Mouse (Mus musculus): ENCODE measurements around the gene Tgm2. TPM values are rescaled to one million over a fixed set of nuclear protein-coding genes. Genes with fewer than 3 reads are reported as not detected.
A peak's percentile ranks its signal among the peaks of the same experiment; 100 is the strongest.

Gene Tgm2
- polyA plus RNA-seq, 2 experiments: 34.6 to 41.9 TPM

- Histone ChIP-seq H3K27me3 (ENCODE audit: control insufficient read depth, insufficient read depth, low read length) (no peaks in the 10 kb centered on the region), H3K4me1 (replicated peaks; ENCODE audit: control insufficient read depth in 2 of 2, insufficient read depth in 2 of 2, low read length in 1 of 2) (peaks cover 28 to 35% of the 10 kb centered on the region in 2 experiments), H3K36me3 (replicated peaks; ENCODE audit: control insufficient read depth, insufficient read depth, low read depth) (peaks cover 10% of the 10 kb centered on the region), H3K4me3 (ENCODE audit: insufficient read depth in 1 of 2, low read depth in 2 of 2, low read length in 2 of 2) (no peak overlapping the region), H3K4me2 (ENCODE audit: low read depth) (no peak overlapping the region), H3K27ac (no peak overlapping the region), H3K9ac (replicated peaks) (no peak overlapping the region), H3K9me3 (ENCODE audit: control insufficient read depth, low read length) (peaks cover 4% of the 10 kb centered on the region)
- WGBS (ENCODE audit: insufficient replicate concordance): 70% methylated on average over 8 of the region's 8 CpGs
- no peak for DNase-seq (ENCODE audit: low read depth in 3 of 3, low spot score in 3 of 3)
- ATAC-seq (ENCODE audit: insufficient read depth): no peak
- no peak for TF ChIP-seq CTCF (IDR thresholded peaks at IDR 0.05; ENCODE audit: low read depth)
- no peak for TF ChIP-seq EP300 (IDR thresholded peaks at IDR 0.05; ENCODE audit: low read depth)
Observed at GRCm38 (mm10) chr2:158146971-158147370, 735 bp upstream of the Tgm2 start.

GRCm38 (mm10) chr2:158145528-158146065 lies 639 bp downstream of the Tgm2 start:
- 52% methylated on average over 5 of the region's 5 CpGs for WGBS (ENCODE audit: insufficient replicate concordance)

GRCm38 (mm10) chr2:158144750-158145527 lies 1.3 kb downstream of the Tgm2 start:
- TF ChIP-seq CTCF (IDR thresholded peaks at IDR 0.05; ENCODE audit: low read depth) (no peak), EP300 (IDR thresholded peaks at IDR 0.05; ENCODE audit: low read depth) (no peak)
- DNase-seq (ENCODE audit: low read depth in 3 of 3, low spot score in 3 of 3) (no peak), ATAC-seq (ENCODE audit: insufficient read depth) (no peak)
- Histone ChIP-seq H3K27ac (peak overlapping the region; percentile 97), H3K4me1 (replicated peaks; ENCODE audit: control insufficient read depth in 2 of 2, insufficient read depth in 2 of 2, low read length in 1 of 2) (peaks cover 49 to 55% of the 10 kb centered on the region in 2 experiments), H3K9ac (replicated peaks) (peak overlapping the region; percentile 85), H3K27me3 (ENCODE audit: control insufficient read depth, insufficient read depth, low read length) (no peaks in the 10 kb centered on the region), H3K36me3 (replicated peaks; ENCODE audit: control insufficient read depth, insufficient read depth, low read depth) (peaks cover 30% of the 10 kb centered on the region), H3K4me2 (ENCODE audit: low read depth) (peak overlapping the region; percentile 94), H3K9me3 (ENCODE audit: control insufficient read depth, low read length) (no peaks in the 10 kb centered on the region), H3K4me3 (ENCODE audit: insufficient read depth in 1 of 2, low read depth in 2 of 2, low read length in 2 of 2) (peak overlapping the region; percentile 69 to 75)
- 68% methylated on average over 6 of the region's 6 CpGs for WGBS (ENCODE audit: insufficient replicate concordance)

More at GRCm38 (mm10) chr2:158145528-158146065, 639 bp downstream of the Tgm2 start:
- peak overlapping the region; percentile 69 to 75 for H3K4me3 ChIP-seq (ENCODE audit: insufficient read depth in 1 of 2, low read depth in 2 of 2, low read length in 2 of 2)
- peak overlapping the region; percentile 94 for H3K4me2 ChIP-seq (ENCODE audit: low read depth)
- peak overlapping the region; percentile 85 for H3K9ac ChIP-seq (replicated peaks)
- DNase-seq (ENCODE audit: low read depth in 3 of 3, low spot score in 3 of 3) (no peak), ATAC-seq (ENCODE audit: insufficient read depth) (no peak)
- H3K4me1 ChIP-seq (replicated peaks; ENCODE audit: control insufficient read depth in 2 of 2, insufficient read depth in 2 of 2, low read length in 1 of 2): peaks cover 42 to 48% of the 10 kb centered on the region in 2 experiments
- H3K9me3 ChIP-seq (ENCODE audit: control insufficient read depth, low read length): no peaks in the 10 kb centered on the region
- H3K27ac ChIP-seq: peak overlapping the region; percentile 97
- TF ChIP-seq CTCF (IDR thresholded peaks at IDR 0.05; ENCODE audit: low read depth) (no peak), EP300 (IDR thresholded peaks at IDR 0.05; ENCODE audit: low read depth) (no peak)
- H3K27me3 ChIP-seq (ENCODE audit: control insufficient read depth, insufficient read depth, low read length): no peaks in the 10 kb centered on the region
- peaks cover 24% of the 10 kb centered on the region for H3K36me3 ChIP-seq (replicated peaks; ENCODE audit: control insufficient read depth, insufficient read depth, low read depth)

- H3K4me2 ChIP-seq (ENCODE audit: low read depth): peak overlapping the region; percentile 94
- 41% methylated on average over 8 of the region's 8 CpGs for WGBS (ENCODE audit: insufficient replicate concordance)
- peaks cover 37% of the 10 kb centered on the region for H3K36me3 ChIP-seq (replicated peaks; ENCODE audit: control insufficient read depth, insufficient read depth, low read depth)
- DNase-seq (ENCODE audit: low read depth in 3 of 3, low spot score in 3 of 3) (no peak), ATAC-seq (ENCODE audit: insufficient read depth) (no peak)
- H3K9ac ChIP-seq (replicated peaks): peak overlapping the region; percentile 85
- no peaks in the 10 kb centered on the region for H3K9me3 ChIP-seq (ENCODE audit: control insufficient read depth, low read length)
- peaks cover 54 to 58% of the 10 kb centered on the region in 2 experiments for H3K4me1 ChIP-seq (replicated peaks; ENCODE audit: control insufficient read depth in 2 of 2, insufficient read depth in 2 of 2, low read length in 1 of 2)
- H3K4me3 ChIP-seq (ENCODE audit: insufficient read depth in 1 of 2, low read depth in 2 of 2, low read length in 2 of 2): peak overlapping the region; percentile 69 to 75
- H3K27me3 ChIP-seq (ENCODE audit: control insufficient read depth, insufficient read depth, low read length): no peaks in the 10 kb centered on the region
- peak overlapping the region; percentile 97 for H3K27ac ChIP-seq
- TF ChIP-seq EP300 (IDR thresholded peaks at IDR 0.05; ENCODE audit: low read depth): no peak
- no peak for TF ChIP-seq CTCF (IDR thresholded peaks at IDR 0.05; ENCODE audit: low read depth)
Observed at GRCm38 (mm10) chr2:158144263-158144662, 2.0 kb downstream of the Tgm2 start.

- H3K9ac ChIP-seq (replicated peaks): peak overlapping the region; percentile 85
- H3K27me3 ChIP-seq (ENCODE audit: control insufficient read depth, insufficient read depth, low read length): no peaks in the 10 kb centered on the region
- no peak for DNase-seq (ENCODE audit: low read depth in 3 of 3, low spot score in 3 of 3)
- H3K4me1 ChIP-seq (replicated peaks; ENCODE audit: control insufficient read depth in 2 of 2, insufficient read depth in 2 of 2, low read length in 1 of 2): peaks cover 54 to 58% of the 10 kb centered on the region in 2 experiments
- H3K4me3 ChIP-seq (ENCODE audit: insufficient read depth in 1 of 2, low read depth in 2 of 2, low read length in 2 of 2): peak overlapping the region; percentile 69 to 75
- H3K27ac ChIP-seq: peak overlapping the region; percentile 97
- peaks cover 41% of the 10 kb centered on the region for H3K36me3 ChIP-seq (replicated peaks; ENCODE audit: control insufficient read depth, insufficient read depth, low read depth)
- no peaks in the 10 kb centered on the region for H3K9me3 ChIP-seq (ENCODE audit: control insufficient read depth, low read length)
- 52% methylated on average over 3 of the region's 3 CpGs for WGBS (ENCODE audit: insufficient replicate concordance)
- H3K4me2 ChIP-seq (ENCODE audit: low read depth): peak overlapping the region; percentile 94
- TF ChIP-seq CTCF (IDR thresholded peaks at IDR 0.05; ENCODE audit: low read depth) (no peak), EP300 (IDR thresholded peaks at IDR 0.05; ENCODE audit: low read depth) (no peak)
- no peak for ATAC-seq (ENCODE audit: insufficient read depth)
Observed at GRCm38 (mm10) chr2:158143816-158144215, 2.4 kb downstream of the Tgm2 start.

Data from liver, embryonic 14.5 days (tissue).